Mouse (Mus musculus): ENCODE measurements around the gene Lrpprc.

- TF ChIP-seq CTCF (IDR thresholded peaks at IDR 0.05; ENCODE audit: extremely low read depth, insufficient read depth, insufficient read length, insufficient replicate concordance) (no peak), POLR2A (IDR thresholded peaks at IDR 0.05; ENCODE audit: low read depth, low read length) (no peak)
These were observed 30.0 kb upstream of the Lrpprc start for GRCm38 (mm10) chr17:84820603-84821002.
